Mouse (Mus musculus) layer of hippocampus, adult 8-10 months (tissue): ENCODE data around the gene Ms4a4a. TPM values are rescaled to one million over a fixed set of nuclear protein-coding genes. Genes with fewer than 3 reads are reported as not detected.
"Not testable (repeated sequence)": the region's sequence is repeated elsewhere in the genome, so short reads cannot be mapped to it uniquely, and the experiment has no call there.

Experiments used
- DNase-seq, 2 experiments: peaks; one replicate each; pipeline ENCODE4 v3.0.0; 2022; ENCODE audit warnings: low spot score in 2 of 2
- total RNA-seq, 4 experiments: library from RNA; stranded (reverse); gene quantifications; 2 replicates each; pipeline ENCODE4 v1.2.4; 2022

The Ms4a4a gene
- 1 to 10 TPM in 1 of 4 experiments, under 1 TPM in 3; 0.47 to 1.1 (median 0.67) TPM for total RNA-seq

DNA sequence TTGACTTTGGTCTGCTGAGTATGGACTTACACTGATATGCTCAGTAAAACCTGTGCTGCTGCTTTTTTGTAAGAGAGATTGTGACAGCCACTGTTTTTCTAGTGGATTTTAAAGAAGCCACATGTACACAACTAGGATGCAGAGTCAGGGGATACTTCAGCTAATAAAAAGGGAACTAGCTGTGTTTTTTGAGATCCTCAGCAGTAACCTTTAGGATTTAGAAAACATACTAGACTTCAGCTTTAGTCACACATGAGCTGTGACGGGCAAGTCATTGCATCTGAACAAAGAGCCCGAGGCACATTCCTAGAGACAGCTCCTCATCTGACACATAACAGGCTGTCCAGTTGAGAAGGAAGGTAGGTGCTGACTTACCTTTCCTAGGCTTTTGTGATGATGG is at the start of gene Ms4a4a:
Gene Ms4a4a, plus strand, starts transcription at position 251 of the 400 bp plus-strand sequence.
- DNase-seq: no peak

DNA sequence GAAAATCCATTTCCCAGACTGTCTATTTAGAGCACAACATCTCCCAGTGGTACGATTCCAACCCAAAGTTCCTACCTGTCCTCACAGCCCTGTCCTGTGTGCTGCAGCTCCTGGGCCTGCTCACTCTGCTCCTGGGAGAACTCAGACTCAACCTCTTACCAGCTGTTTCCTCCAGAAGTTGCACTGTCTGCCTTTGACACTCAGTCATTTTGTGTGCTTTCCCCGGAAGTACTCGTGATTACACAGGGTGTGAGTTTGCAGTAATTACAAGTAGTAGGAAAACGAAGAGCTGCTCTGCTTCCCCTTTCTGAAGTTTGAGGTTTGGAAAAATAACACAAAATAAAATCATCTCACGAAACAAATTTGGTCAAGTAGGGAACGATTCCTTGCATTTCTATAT is 39.4 kb upstream of the Ms4a4a start, which contains the start of gene Ms4a7:
Gene Ms4a7, minus strand, starts transcription at position 215 of the 400 bp plus-strand sequence.
- no peak for DNase-seq

DNA sequence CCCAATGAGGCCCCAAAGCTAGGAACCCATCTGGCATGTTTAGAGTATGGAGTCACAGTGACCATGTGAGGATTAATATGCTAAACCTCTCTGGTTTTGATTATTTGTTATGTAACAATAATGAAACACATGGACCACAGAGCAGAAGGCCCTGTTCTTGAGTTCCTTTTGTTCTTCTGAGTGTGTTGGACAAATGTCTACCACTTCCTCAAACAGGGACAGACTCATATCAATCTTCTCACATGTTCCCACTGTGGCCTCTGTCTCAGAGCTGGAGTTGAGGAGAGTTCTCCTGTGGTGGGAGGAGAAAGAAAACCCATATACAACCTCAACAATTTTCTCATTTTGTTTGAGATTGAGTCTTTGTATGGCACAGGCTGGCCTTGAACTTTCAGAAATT is 32.2 kb upstream of the Ms4a4a start:
- no peak for DNase-seq

DNA sequence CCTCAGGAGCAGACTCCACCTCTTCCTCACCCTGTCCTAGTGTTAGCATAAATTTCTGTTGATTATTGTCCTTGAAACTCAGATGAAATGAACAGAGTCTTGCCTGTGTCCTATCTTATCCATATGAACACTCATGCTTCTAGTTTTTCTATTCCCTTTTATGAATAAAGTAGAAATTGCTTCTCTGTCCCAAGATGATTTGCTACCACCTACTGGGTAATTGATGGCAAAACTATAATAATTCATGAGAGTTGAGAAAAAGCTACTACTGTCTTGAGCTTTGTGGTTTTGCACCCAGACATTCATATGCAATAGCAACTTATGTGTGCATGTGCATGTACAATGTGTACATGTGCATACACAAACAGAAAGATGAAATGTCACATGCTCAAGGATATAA is 31.3 kb upstream of the Ms4a4a start:
- no peak for DNase-seq

DNA sequence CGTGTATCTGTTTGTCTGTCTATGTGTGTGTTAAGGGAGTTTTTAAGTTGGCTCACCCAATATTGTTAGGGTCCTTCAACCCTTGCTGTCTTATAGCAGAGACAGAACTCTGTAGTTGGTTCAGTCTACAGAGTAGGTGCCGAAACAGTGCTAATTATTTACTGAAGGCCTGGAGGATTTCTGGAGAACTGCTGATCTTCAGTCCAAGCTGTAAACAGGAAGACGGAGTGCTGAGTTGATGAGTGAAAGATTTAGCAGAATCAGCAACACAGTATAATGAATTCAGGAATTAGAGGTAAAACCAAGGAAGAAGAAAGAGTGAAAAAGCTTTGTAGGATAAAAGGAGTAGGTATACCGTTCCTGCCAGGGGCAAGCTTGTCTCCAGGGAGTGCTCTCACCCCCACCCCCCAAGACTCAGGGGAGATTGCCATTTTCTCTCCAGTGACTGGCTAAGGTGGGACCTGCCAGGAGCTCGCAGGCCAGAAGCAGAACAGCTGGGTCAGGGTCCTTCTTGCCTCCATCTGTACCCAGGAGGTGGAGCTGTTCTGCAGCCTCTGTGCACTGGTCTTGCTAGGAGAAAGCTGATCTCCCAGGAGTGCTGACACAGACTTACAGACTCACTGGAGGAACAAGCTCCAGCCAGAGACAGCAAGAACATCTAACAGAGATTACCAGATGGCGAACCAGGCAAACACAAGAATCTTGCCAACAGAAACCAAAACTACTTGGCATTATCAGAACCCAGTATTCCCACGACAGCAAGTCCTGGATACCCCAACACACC is 25.4 kb upstream of the Ms4a4a start:
- DNase-seq: peak; percentile 6 to 29

DNA sequence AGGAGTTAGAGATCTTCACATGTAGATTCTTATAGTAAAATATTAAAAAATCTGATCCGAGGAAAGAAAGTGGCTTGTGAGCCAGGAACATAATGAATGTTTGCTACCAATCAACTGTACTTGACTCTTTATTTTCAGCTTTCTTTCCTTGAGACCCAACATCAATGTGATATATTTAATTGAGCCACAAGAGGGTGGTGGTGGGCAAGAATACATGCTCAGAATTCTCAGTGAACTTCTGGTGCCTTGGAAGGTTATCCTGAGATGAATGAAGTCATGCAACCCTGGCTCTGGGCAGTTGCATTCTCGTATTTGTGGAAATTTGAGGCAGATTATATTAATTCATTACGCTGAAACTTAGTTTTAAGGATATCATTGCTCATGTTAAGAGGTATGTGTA is 23.4 kb upstream of the Ms4a4a start:
- DNase-seq: no peak

DNA sequence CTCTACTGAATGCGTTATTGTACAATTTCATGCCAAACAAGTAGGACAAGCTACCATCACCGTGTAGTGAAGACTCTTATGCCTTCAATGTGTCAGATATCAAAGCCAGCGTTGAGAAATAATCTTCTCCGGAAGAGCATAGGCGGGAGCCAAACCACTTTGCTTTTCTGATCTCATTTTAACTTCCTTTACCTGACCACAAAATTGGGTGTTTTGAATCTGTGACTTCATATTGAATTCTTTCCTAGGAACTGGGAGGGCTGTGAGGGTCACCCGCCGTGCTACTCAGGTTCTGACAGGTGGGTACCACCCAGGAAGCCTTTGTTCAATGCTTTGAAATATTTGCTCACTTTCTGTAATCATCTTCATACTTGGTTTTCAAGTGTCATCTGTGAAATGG is 19.6 kb upstream of the Ms4a4a start:
- no peak for DNase-seq

DNA sequence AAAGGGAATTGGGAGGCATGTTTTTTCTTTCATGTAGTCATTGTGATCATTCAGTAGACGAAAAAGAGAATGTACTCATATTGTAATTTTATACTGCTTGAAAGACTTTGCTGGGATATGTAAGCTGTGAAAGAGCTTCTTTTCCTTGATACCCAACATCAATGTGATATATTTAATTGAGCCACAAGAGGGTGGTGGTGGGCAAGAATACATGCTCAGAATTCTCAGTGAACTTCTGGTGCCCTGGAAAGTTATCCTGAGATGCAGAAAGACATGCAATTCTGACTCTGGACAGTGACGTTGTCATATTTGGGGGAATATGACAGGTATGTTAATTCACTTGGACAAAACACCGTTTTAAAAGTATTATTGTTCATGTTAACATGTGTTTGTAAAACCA is 15.2 kb upstream of the Ms4a4a start:
- no peak for DNase-seq

DNA sequence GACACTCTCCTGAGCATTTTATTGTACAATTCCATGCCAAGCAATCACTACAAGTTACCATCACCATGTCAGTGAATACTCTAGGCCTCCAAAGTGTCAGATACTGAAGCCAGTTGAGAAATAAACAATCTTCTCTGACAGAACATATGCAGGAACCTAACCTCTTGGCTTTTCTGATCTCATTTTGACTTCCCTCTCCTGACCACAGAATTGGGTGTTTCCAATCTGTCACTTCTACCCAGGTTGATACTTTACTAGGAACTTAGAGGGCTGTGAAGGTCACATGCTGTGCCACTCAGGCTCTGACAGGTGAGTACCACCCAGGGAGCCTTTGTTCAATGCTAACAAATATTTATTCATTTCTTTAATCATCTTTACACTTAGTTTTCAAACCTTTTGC is 13.3 kb upstream of the Ms4a4a start:
- no peak for DNase-seq

DNA sequence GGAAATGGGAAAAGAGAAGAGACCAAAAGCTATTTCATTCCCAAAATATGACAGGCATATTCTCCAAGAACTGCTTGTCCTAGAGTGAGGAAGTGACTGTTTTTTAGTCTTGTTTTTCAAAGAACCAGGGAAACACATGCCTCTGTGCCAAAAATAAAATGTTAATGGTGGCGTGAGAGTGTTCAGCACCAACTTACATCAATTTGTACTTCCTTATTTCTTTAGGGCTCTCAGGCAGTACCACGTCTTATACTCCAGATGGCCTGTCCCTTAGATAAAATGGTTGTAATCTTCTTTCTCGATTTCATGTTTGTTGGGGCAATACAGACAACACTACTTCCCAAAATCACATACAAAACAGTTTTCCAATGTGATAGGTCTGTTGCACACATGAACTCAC is 7.0 kb upstream of the Ms4a4a start:
- DNase-seq: no peak

DNA sequence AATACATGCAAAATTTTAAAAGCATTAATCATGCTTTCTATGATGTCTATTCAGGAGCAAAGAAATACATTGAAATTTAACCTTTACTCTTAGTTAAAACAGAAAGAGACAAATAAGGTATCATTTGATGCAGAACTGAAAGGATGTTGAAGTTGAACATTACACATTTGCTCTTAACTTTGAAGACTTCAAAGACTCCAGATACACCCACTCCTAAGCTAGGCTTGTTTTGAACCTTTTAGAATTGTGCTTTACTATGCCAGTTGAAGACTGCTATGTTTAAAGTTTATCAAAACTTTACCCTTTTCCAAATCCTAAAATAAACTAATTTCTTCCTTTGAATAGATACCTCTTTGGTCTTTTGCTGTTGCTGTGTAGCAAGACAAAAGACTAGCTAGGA is 4.1 kb upstream of the Ms4a4a start:
- DNase-seq: no peak

DNA sequence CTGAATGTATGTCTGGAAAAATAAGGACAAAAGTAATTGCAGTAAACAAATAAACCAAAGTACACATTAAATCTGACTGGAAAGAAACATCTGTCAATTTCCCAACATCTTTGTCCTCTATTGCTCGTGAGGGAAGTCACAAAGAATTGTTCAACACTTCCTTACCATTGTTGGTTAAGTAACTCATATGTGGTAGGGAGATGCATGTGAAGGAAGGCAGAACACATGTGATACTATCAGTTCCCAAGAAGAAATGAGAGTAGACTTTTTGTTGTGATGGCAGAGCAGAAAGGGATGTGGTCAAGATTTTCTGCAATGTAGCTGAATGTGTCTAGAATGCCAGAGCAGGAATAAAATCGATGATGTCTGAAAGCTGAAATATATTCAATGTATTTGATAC is 1.1 kb downstream of the Ms4a4a start:
- DNase-seq: no peak

DNA sequence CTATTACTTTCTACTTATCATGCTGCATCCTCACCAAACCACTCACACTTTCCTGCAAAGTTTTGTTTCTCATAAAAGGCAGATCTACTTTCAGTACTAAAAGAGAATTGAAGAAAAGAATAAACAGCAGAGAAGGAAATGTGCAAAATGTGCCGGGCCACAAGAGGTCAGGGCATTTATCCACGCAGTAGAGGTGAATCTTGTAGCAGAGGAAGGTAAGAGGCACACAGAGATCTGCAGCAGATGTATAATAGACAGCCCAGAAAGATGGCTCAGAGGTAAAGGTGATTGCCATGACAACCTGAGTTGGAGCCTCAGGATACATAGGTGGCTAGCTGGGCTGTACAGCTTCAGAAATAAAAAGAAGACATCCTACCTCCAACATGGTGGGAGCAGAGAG is 11.8 kb downstream of the Ms4a4a start:
- DNase-seq: no peak

DNA sequence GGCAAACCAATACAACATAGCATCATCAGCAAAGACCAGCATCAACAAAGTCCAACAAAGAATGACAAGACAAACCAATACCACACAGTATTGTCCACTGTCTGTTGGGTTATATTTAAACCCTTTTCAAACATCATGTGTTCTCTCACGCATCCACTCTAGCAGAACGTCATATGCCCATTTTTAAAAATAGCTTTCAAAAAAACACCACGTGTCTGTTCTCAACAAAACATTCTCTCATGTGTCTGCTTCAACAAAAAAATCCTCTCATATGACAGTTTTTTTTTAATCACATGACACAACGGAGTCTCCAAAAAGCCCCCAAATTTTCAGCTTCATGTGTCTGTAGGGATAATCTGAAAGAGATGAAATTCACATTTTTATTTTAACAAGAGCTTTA is 12.4 kb downstream of the Ms4a4a start:
- DNase-seq: no peak

DNA sequence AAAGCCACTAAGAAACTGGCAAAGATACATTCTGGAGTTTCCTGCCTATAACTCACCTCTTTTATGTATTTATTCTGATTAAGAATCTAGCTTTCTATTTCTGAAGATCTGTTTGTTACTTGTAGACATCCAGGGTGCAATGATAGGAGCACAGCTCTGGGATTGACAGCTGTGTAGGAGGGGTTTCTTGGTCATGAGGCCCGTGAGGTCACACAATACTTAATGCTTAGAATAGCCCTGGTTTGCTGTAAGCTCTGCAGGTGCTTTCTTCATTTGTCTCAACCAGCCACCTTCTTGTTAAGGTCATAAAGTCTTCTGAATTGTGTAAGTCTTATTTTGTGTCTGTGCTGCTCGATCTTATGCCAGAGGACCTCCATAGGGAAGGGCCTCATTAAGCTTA is 13.6 kb downstream of the Ms4a4a start:
- no peak for DNase-seq

DNA sequence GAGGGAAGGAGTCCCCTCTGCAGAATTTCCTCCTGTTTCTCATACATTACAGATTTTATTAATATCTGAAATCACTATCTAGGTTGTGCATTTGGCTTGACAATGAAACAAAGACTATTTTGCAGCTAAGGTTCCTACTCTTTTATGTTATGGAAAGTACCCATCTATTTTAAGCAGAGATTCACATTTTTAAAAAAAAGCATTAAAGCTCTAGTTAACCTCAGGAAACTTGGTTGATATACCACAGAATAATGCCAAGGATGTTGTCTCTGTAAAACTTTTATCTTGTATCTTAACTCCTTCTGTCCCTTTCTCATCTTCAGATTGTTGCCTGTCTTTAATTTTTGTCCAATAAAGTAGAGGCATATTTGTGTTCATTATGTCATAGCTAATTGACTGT is 20.4 kb downstream of the Ms4a4a start:
- DNase-seq: no peak

DNA sequence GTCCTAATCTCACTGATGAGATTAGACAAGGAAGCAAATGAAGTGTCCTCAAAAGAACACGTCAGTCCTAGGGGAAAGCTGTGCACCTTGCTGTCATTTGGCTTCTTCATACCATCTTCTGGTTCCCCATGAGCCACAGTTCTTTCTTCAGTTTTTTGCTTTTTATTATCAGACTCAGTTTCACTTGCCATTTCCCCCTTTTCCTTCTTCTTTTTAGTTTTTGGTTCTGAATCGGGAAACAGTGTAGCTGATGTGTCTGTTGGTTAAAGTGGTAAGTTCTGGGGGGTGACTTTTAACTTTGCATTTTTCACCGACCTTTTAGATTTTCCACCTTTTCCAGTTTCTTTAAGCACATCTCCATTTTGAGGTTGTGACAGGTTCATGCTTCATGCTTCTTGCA is 29.2 kb downstream of the Ms4a4a start, which contains the start of gene Ms4a4c:
Gene Ms4a4c, plus strand, starts transcription at position 244 of the 400 bp plus-strand sequence.
- no peak for DNase-seq

DNA sequence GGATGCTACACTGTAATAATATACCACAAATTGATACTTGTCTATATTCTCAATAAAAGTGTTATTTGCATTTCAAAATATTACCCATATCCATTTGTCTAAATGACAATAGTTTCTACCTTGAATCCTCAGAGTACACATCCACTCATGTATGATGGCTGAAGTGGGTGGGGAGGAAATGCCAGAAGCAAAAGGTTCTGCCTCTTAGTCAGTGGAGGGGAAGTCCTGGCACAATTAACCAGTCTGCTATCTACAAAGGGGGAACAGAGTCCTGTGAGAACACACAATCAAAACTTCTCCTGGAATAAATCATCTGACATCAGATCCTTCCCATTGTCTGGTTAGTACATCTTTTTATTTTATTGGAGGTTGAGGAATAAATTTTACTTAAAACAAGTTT is 32.1 kb downstream of the Ms4a4a start:
- no peak for DNase-seq

DNA sequence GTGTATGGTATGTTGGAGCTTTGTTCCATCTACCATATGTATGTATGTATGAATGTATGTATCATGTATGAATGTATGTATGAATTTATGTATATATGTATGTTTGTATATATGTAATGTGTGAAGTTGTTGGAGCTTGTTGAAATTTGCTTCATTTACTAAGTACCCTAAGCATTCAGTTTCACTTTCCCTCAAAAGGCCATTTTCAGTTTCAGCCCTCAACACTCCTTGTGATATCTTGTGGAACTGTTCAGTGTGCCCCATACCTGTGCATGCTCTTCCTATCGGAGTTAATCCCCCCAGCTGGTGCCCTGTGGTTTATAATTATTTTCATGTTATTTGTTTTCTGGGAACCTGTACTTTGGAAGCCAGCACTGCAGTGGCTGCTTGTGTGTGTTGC is 33.3 kb downstream of the Ms4a4a start:
- DNase-seq: no peak

DNA sequence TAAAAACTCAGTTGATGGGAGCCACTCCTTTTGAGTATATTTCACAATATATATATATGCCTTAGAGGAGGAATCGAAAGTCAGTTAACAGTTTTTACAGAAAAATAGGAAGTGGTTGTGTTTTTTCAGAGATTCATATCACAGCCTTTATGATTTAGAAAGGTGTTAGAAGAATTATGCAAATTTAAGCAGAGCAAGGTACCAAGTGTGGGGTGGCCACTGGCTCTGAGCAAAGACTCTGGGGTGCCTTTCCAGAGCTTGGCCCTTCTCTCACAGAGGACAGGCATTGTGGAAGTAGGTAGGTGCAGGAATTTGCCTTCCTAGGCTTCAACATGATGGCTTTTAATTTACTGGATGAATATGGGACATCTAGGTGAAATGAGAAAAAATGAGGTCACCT is 36.3 kb downstream of the Ms4a4a start:
- DNase-seq: no peak

DNA sequence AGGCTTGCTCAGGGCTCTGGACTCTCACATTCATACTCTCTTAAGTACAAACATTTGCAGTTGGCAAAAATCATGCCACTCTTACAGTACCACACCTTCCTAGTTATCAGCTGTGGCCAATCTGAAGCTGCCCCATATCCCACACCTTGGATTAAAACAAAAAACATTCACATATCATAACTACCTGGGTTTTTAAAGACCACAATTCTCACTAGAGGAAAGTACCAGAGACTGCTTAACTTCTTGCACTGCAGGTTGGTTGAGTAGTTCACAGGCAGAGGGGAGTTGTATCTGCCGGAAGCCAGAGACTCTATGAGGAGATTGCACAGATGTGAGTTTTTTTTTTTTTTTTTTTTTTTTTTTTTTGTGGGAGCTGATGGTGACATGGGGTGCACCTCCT is 38.8 kb downstream of the Ms4a4a start:
- DNase-seq: no peak

DNA sequence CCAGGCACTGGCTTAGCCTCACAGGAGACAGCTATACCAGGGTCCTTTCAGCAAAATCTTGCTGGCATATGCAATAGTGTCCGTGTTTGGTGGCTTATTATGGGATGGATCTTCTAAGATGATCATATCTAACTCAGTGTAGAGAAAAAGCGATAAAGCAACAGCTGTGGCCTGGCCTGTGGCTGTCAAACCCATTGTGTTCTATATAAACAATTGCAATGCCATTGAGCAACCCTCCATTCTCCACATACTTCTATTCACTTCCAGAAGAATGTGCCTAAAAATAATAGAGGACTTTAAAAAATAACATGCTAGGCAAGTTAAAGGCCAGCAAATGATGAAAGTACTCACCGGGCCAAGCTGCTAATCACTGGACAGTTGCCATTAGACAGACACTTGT is 40.3 kb downstream of the Ms4a4a start:
- no peak for DNase-seq

DNA sequence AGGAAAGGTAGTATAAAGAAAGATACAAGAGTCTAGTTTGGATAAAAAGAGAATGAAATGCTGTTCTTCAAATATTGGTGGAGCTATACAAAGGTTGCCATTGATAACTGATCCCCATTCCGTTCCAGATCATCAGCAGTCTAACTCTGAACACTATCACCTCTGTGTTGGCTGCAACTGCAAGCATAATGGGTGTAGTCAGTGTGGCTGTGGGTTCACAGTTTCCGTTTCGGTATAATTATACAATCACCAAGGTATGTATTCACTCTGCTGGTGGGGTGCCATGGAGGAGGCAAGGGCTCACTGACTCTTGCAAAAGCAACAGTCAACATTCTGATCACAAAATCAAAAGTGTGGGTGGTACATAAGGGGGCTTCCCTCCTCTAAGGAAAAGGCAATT is 43.5 kb downstream of the Ms4a4a start:
- DNase-seq: not testable (repeated sequence)

DNA sequence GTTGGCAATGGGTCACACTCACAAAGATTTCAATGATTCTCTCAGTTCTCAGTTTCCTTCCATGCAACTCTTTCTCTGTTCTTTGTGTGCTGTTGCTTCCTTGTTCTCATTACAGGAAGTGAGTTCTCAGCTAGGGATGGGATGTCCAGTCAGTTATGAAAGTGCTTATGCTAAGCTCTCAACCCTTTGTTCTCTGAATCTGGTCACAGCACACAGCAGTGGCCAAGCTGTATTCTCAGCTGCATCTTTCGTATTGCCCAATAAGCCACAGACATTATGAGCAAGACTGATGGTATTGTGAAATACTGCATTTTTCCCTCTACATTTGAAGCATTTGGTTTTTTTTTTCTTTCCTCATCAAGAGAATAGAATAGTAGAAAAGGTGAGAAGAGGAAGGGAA is 55.9 kb downstream of the Ms4a4a start:
- not testable (repeated sequence) for DNase-seq
